Mouse (Mus musculus) layer of hippocampus, adult 18-20 months (tissue): Measurements from ENCODE around the gene Scel. TPM values are rescaled to one million over a fixed set of nuclear protein-coding genes. Genes with fewer than 3 reads are reported as not detected.

Source experiments
- DNase-seq, 2 experiments: peaks; one replicate each; pipeline ENCODE4 v3.0.0; 2022; ENCODE audit warnings: low spot score in 2 of 2
- microRNA-seq, 2 experiments: library from miRNA; unstranded; fragments of <30 nt; microRNA quantifications; one replicate each; pipeline ENCODE4 v1.2.0; 2021
- total RNA-seq, 2 experiments: library from RNA; stranded (reverse); gene quantifications; 2 replicates each; pipeline ENCODE4 v1.2.3; 2021

Scel gene
- total RNA-seq, 2 experiments from 2014 or later, result 0.99 to 1.2 TPM

DNA sequence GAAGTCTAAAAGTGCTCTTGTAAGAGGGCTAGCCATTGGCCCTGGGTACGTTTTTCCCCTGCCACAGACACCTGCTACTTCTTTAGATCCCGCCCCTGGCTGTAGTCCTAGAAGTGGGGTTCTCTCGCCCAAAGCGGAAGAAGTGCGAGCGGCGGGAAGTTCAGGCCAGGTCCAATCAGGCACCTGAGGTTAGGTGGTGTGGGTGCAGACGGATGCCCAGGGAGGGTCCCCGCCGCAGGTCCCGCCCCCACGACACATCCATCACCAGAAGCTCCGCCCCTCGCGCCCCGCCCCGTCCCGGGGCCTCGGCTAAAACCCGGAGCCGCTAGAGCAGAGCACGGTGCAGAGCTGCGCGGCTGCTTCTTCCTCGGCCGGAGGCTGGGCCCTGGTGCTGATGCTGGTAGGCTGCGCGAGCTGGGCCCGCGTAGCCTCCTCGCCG lies 136.8 kb downstream of the Scel start, which contains the start of gene Slain1:
Gene Slain1, plus strand, starts transcription at position 333 of the 439 bp plus-strand sequence.
- DNase-seq, result peak; percentile 90 to 94

- DNase-seq, result peak in 1 of 2 experiments; percentile 65
Observed at GRCm38 (mm10) chr14:103650413-103651101, 137.4 kb downstream of the Scel start.

DNA sequence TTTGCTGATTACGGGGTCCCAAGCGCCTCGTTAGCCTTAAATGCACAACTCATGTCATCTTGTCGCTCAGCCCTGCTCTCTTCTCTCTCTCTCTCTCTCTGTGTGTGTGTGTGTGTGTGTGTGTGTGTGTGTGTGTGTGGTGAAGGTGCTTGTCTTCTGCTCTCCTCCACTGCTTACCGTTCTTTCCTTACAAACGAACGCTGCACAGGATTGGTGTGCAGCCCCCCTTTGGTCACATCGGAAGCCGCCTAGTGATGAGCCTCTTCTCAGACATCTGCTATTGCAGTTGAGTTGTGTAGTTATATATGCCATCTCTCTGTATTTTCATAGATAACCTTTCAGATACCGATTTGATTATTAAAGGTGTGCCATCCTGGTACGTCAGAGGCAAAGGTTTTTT lies 138.0 kb downstream of the Scel start:
- peak in 1 of 2 experiments; percentile 43 for DNase-seq

GRCm38 (mm10) chr14:103651562-103651961 lies 138.4 kb downstream of the Scel start:
- no peak for DNase-seq

DNA sequence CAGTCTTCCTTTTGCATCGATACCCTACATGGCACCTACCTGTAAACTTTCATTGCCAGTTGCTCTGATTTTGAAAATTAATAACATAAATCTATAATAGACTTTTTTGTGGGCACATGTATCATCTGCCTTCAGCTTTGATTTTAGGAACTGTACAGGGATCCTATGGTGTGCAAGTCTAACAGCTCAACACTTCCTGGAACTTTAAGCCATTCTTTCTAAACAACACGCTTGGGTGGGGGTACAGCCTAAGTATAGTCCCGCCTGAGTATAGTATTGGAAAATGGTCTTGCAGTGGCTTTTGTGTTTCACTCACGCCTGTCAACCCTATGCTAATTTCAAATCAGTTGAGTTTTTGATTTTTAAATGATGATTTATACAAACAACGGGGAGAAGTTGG lies 139.4 kb downstream of the Scel start:
- no peak for DNase-seq

GRCm38 (mm10) chr14:103653800-103654199 lies 140.7 kb downstream of the Scel start:
- DNase-seq, result no peak

GRCm38 (mm10) chr14:103655448-103655847 lies 142.3 kb downstream of the Scel start:
- DNase-seq, result no peak

- no peak for DNase-seq
Observed at GRCm38 (mm10) chr14:103657876-103658275, 144.7 kb downstream of the Scel start.

Small RNA genes within 50 kb of the gene (microRNA-seq; reads per million reads assigned to microRNA genes)
- 0 reads per million in 2 experiments for gene Gm22877

Other genes starting within 250 kb of the Scel start
- 100 to 1,000 TPM; 160 to 169 TPM for gene Mycbp2, start 166.5 kb upstream of the Scel start, total RNA-seq
- 10 to 100 TPM; 58.8 to 62.7 TPM for gene Slain1, start 136.9 kb downstream of the Scel start, total RNA-seq